Mouse (Mus musculus): ENCODE measurements around the gene Prkn. TPM values are rescaled to one million over a fixed set of nuclear protein-coding genes. Genes with fewer than 3 reads are reported as not detected.

Prkn gene
- total and polyA plus RNA-seq, 2 experiments from 2014 or later: 6.2 to 6.8 TPM

GRCm38 (mm10) chr17:11336156-11336555 is 496.0 kb downstream of the Prkn start:
- DNase-seq: no peak

DNA sequence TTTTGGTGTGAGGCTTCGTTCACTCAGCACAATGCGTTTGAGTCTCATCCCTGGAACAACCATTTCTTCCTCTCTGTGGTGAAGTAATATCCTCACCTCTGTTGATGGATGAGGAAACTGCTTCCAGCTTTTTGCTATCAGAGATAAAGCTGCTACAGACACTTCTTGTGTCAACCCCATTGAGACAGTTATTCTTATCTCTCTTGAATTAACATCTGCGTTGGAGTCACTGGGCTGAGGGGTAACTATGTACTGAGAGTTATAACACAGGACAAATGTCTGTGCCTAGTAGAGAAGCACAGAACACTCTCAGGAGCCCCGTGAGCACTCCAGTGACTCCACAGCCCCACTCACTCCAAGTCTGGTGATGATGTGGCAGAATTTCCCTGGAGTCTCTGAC is 500.2 kb downstream of the Prkn start:
- no peak for ATAC-seq
- Histone ChIP-seq H3K36me3 (ENCODE audit: insufficient read depth) (no peaks in the 10 kb centered on the region), H3K9ac (no peak overlapping the region), H3K27me3 (ENCODE audit: insufficient read depth, low read length) (no peaks in the 10 kb centered on the region), H3K9me3 (ENCODE audit: low read length) (no peaks in the 10 kb centered on the region), H3K4me2 (ENCODE audit: low read depth) (no peak overlapping the region), H3K27ac (ENCODE audit: low read depth, low read length) (no peak overlapping the region), H3K4me3 (ENCODE audit: low read depth, low read length) (no peak overlapping the region), H3K4me1 (ENCODE audit: insufficient read depth) (no peaks in the 10 kb centered on the region)
- WGBS: 93% methylated on average over 4 of the region's 4 CpGs
- no peak for DNase-seq
- TF ChIP-seq CTCF (IDR thresholded peaks at IDR 0.05; ENCODE audit: low read depth): no peak

More at GRCm38 (mm10) chr17:11336156-11336555, 496.0 kb downstream of the Prkn start:
- no peak overlapping the region for H3K4me2 ChIP-seq (ENCODE audit: low read depth)
- WGBS: 33% methylated on average over 1 of the region's 1 CpGs
- no peak overlapping the region for H3K9ac ChIP-seq
- no peaks in the 10 kb centered on the region for H3K4me1 ChIP-seq (ENCODE audit: insufficient read depth)
- no peak overlapping the region for H3K4me3 ChIP-seq (ENCODE audit: low read depth, low read length)
- TF ChIP-seq CTCF (IDR thresholded peaks at IDR 0.05; ENCODE audit: low read depth): no peak
- H3K27me3 ChIP-seq (ENCODE audit: insufficient read depth, low read length): no peaks in the 10 kb centered on the region
- no peak for ATAC-seq
- H3K9me3 ChIP-seq (ENCODE audit: low read length): no peaks in the 10 kb centered on the region
- no peak overlapping the region for H3K27ac ChIP-seq (ENCODE audit: low read depth, low read length)
- no peaks in the 10 kb centered on the region for H3K36me3 ChIP-seq (ENCODE audit: insufficient read depth)

DNA sequence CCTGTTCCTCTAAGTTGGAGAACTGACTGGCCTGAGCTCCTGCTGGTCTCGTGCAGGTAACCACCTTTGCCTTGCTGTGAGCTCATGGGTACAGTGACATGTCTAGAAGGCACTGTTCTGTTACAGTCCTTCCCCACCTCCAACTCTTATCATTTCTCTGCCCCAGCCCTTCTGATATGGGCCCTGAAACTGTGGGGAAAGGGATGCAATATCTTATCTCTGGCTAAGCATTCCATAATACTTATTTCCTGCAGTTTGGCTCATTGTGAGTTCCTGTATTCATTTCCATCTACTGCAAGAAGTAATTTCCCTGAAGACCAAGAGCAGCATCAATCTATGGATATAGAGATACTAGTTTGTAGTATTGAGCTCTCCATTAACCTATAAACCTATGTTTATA is 506.1 kb downstream of the Prkn start:
- Histone ChIP-seq H3K9me3 (ENCODE audit: low read length) (no peaks in the 10 kb centered on the region), H3K4me3 (ENCODE audit: low read depth, low read length) (no peak overlapping the region), H3K27me3 (ENCODE audit: insufficient read depth, low read length) (no peaks in the 10 kb centered on the region), H3K27ac (ENCODE audit: low read depth, low read length) (no peak overlapping the region), H3K36me3 (ENCODE audit: insufficient read depth) (no peaks in the 10 kb centered on the region), H3K4me1 (ENCODE audit: insufficient read depth) (no peaks in the 10 kb centered on the region), H3K4me2 (ENCODE audit: low read depth) (no peak overlapping the region), H3K9ac (no peak overlapping the region)
- no peak for ATAC-seq
- no peak for TF ChIP-seq CTCF (IDR thresholded peaks at IDR 0.05; ENCODE audit: low read depth)
- no peak for DNase-seq
- 87% methylated on average over 1 of the region's 1 CpGs for WGBS

DNA sequence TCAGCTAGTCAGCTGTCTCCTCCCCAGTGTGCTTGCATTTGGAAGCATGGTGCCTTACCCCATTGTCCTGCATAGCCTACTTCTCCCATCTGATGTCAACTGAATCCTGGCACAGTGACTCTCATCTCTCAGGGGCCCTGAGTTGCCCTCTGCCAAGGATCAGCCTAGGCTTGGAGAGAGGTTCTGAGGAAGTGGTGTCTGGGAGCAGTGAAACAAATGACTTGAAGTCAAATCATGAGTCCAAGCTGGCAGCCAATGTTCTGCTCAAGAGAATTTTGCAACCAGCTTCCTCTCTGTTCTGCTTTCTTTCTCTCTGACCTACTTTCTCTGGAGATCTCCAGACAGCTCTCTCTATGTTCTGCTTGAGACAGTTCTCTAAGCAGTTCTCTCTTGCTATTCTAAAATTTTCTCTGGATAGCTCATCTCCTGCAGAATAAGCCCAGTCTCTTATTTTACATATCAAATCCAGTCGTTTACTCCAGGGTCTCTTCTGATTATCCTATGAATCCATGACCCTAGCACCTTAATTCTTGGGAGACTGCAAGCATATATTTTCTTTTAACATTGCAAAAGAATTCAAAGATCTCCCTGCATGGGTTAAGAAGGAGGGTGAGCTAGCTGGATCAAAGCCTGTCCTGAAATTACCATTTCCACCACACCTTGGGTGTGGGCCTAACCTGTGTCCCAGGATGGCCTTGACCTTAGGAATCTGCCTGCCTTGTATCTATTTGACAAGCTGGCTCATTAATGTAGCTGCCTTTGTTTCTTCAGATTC is 512.8 kb downstream of the Prkn start:
- Histone ChIP-seq H3K36me3 (ENCODE audit: insufficient read depth) (no peaks in the 10 kb centered on the region), H3K27me3 (ENCODE audit: insufficient read depth, low read length) (no peaks in the 10 kb centered on the region), H3K4me2 (ENCODE audit: low read depth) (no peak overlapping the region), H3K9me3 (ENCODE audit: low read length) (no peaks in the 10 kb centered on the region), H3K4me1 (ENCODE audit: insufficient read depth) (no peaks in the 10 kb centered on the region), H3K9ac (no peak overlapping the region), H3K4me3 (ENCODE audit: low read depth, low read length) (no peak overlapping the region), H3K27ac (ENCODE audit: low read depth, low read length) (no peak overlapping the region)
- WGBS: 44% methylated on average over 1 of the region's 1 CpGs
- DNase-seq (no peak), ATAC-seq (no peak)
- TF ChIP-seq CTCF (IDR thresholded peaks at IDR 0.05; ENCODE audit: low read depth): no peak

DNA sequence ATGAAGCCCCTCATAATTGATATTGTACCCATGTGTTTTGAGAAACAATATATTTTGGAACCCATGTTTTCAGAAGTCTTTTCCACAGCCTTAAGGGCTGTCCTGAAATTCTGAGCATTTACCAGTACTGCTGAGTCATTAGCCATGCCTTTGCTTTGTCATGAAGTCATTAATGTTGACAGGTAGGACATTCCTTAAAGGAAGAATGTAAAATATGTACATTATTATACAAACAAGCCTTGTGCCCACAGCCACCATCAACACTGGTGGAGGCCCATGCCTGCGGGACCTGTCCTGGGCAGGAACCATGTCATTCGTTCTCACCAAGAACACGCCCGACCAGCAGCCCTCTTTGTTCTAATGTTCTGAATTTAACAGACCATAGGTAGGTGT is 513.4 kb downstream of the Prkn start:
- Histone ChIP-seq H3K27ac (ENCODE audit: low read depth, low read length) (no peak overlapping the region), H3K27me3 (ENCODE audit: insufficient read depth, low read length) (no peaks in the 10 kb centered on the region), H3K9ac (no peak overlapping the region), H3K4me1 (ENCODE audit: insufficient read depth) (no peaks in the 10 kb centered on the region), H3K4me3 (ENCODE audit: low read depth, low read length) (no peak overlapping the region), H3K9me3 (ENCODE audit: low read length) (no peaks in the 10 kb centered on the region), H3K4me2 (ENCODE audit: low read depth) (no peak overlapping the region), H3K36me3 (ENCODE audit: insufficient read depth) (no peaks in the 10 kb centered on the region)
- WGBS: 96% methylated on average over 4 of the region's 4 CpGs
- ATAC-seq: no peak
- TF ChIP-seq CTCF (IDR thresholded peaks at IDR 0.05; ENCODE audit: low read depth): no peak
- DNase-seq: no peak

DNA sequence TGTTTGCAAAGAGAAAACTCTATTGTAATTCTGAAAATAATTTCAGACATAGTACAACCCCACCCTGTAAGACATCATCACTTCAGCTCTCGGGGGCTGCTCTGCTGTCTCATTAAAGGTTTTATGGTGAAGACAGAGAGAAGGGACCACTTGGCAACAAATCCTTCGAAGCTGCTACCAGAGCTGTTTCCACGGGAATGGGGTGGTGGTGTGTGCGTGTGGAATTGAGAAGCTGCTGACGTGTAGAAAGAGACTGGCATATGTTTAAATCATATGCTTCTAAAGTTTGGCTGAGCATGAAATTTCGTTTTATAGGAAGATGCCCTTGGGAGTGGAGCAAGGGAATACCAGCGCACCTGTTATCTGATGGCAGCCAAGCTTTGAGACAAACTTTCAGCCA is 514.2 kb downstream of the Prkn start:
- H3K27me3 ChIP-seq (ENCODE audit: insufficient read depth, low read length): no peaks in the 10 kb centered on the region
- no peak for TF ChIP-seq CTCF (IDR thresholded peaks at IDR 0.05; ENCODE audit: low read depth)
- no peak overlapping the region for H3K9ac ChIP-seq
- H3K36me3 ChIP-seq (ENCODE audit: insufficient read depth): no peaks in the 10 kb centered on the region
- no peaks in the 10 kb centered on the region for H3K9me3 ChIP-seq (ENCODE audit: low read length)
- H3K4me3 ChIP-seq (ENCODE audit: low read depth, low read length): no peak overlapping the region
- no peaks in the 10 kb centered on the region for H3K4me1 ChIP-seq (ENCODE audit: insufficient read depth)
- 52% methylated on average over 7 of the region's 7 CpGs for WGBS
- peak; percentile 87 for ATAC-seq
- no peak overlapping the region; the same call in 1 of the 2 replicates for H3K27ac ChIP-seq (ENCODE audit: low read depth, low read length)
- peak; percentile 73 for DNase-seq
- no peak overlapping the region for H3K4me2 ChIP-seq (ENCODE audit: low read depth)

GRCm38 (mm10) chr17:11375461-11375860 is 535.3 kb downstream of the Prkn start:
- no peak for TF ChIP-seq CTCF (IDR thresholded peaks at IDR 0.05; ENCODE audit: low read depth)

More at GRCm38 (mm10) chr17:11375461-11375860, 535.3 kb downstream of the Prkn start:
- no peak overlapping the region for H3K9ac ChIP-seq
- H3K27ac ChIP-seq (ENCODE audit: low read depth, low read length): no peak overlapping the region
- no peaks in the 10 kb centered on the region for H3K36me3 ChIP-seq (ENCODE audit: insufficient read depth)
- no peaks in the 10 kb centered on the region for H3K9me3 ChIP-seq (ENCODE audit: low read length)
- no peaks in the 10 kb centered on the region for H3K4me1 ChIP-seq (ENCODE audit: insufficient read depth)
- no peak for DNase-seq
- 91% methylated on average over 2 of the region's 2 CpGs for WGBS
- no peak overlapping the region for H3K4me3 ChIP-seq (ENCODE audit: low read depth, low read length)
- ATAC-seq: no peak
- no peaks in the 10 kb centered on the region for H3K27me3 ChIP-seq (ENCODE audit: insufficient read depth, low read length)
- H3K4me2 ChIP-seq (ENCODE audit: low read depth): no peak overlapping the region

All from forebrain, postnatal 0 days (tissue).